Mouse (Mus musculus) heart, embryonic 13.5 days (tissue): Measurements from ENCODE around the gene Crlf1. TPM values are rescaled to one million over a fixed set of nuclear protein-coding genes. Genes with fewer than 3 reads are reported as not detected.

Source experiments
- ATAC-seq: fragments of 200-750 bp; cut with Nextera tagmentation; 2 replicates; pipeline ENCODE4 v1.8.0; 2017; ENCODE audit warnings: moderate TSS enrichment; ENCODE audit not compliant: insufficient number of reproducible peaks, low FRiP score, low TSS enrichment; ENCODE audit errors: extremely low read depth
- H3K27ac ChIP-seq: fragments of 300-500 bp; sonication (generic); replicated peaks from 2 replicates; pipeline ENCODE4 v1.5.1; 2015; ENCODE audit warnings: moderate library complexity, mild to moderate bottlenecking, inconsistent platforms
- H3K27me3 ChIP-seq: fragments of 300-500 bp; sonication (generic); replicated peaks from 2 replicates; pipeline ENCODE4 v1.6.1; 2015; ENCODE audit warnings: mild to moderate bottlenecking, inconsistent platforms
- H3K36me3 ChIP-seq: fragments of 300-500 bp; sonication (generic); 2 replicates; pipeline ENCODE4 v1.6.1; 2015; ENCODE audit warnings: mild to moderate bottlenecking, inconsistent platforms
- H3K4me1 ChIP-seq: fragments of 300-500 bp; sonication (generic); 2 replicates; pipeline ENCODE4 v1.6.1; 2015; ENCODE audit warnings: inconsistent platforms
- H3K4me2 ChIP-seq: fragments of 300-500 bp; sonication (generic); 2 replicates; pipeline ENCODE4 v1.6.1; 2015; ENCODE audit warnings: inconsistent platforms, mild to moderate bottlenecking, moderate library complexity
- H3K4me3 ChIP-seq: fragments of 300-500 bp; sonication (generic); 2 replicates; pipeline ENCODE4 v1.5.1; 2015; ENCODE audit warnings: moderate library complexity, mild to moderate bottlenecking, inconsistent platforms
- H3K9ac ChIP-seq: fragments of 300-500 bp; sonication (generic); 2 replicates; pipeline ENCODE4 v1.6.1; 2015; ENCODE audit warnings: inconsistent platforms, mild to moderate bottlenecking, moderate library complexity
- H3K9me3 ChIP-seq: fragments of 300-500 bp; sonication (generic); 2 replicates; pipeline ENCODE4 v1.6.1; 2016; ENCODE audit warnings: inconsistent platforms
- WGBS: fragments of 180-500 bp; shearing (Covaris S2); methylation state at CpG from one replicate; pipeline ENCODE4 v1.1.7; 2015; ENCODE audit warnings: mixed read lengths; 5-methylcytosine and 5-hydroxymethylcytosine counted together
- polyA plus RNA-seq: library from polyadenylated mRNA; unstranded; fragments of >200 nt; fragmentation: Nextera tagmentation; extraction: Ambion mirVana; gene quantifications from 2 replicates; pipeline ENCODE4 v1.2.1, GENCODE M21; 2015

The Crlf1 gene
- polyA plus RNA-seq, 1 experiment from 2014 or later: 5.5 TPM

GRCm38 (mm10) chr8:70539077-70539813 is 46.3 kb downstream of the Crlf1 start, which contains the start of gene Ell:
Ell (plus strand) TSS chr8:70539457.
- Histone ChIP-seq H3K9me3 (no peaks in the 10 kb centered on the region), H3K9ac (peak within 1 kb of the TSS; percentile 93), H3K4me2 (peak within 1 kb of the TSS; percentile 87), H3K27me3 (no peaks in the 10 kb centered on the region), H3K4me3 (peak within 1 kb of the TSS; percentile 74), H3K4me1 (peaks cover 50% of the 10 kb centered on the region), H3K27ac (peak within 1 kb of the TSS; percentile 95), H3K36me3 (peaks cover 34% of the 10 kb centered on the region)
- ATAC-seq: peak; percentile 87
- WGBS: under 1% methylated on average over 58 of the region's 58 CpGs

GRCm38 (mm10) chr8:70540013-70540506 is 47.1 kb downstream of the Crlf1 start:
- Histone ChIP-seq H3K4me1 (peaks cover 48% of the 10 kb centered on the region), H3K27ac (peak overlapping the region; percentile 95), H3K9ac (peak overlapping the region; percentile 93), H3K27me3 (no peaks in the 10 kb centered on the region), H3K4me2 (peak overlapping the region; percentile 87), H3K4me3 (peak overlapping the region; percentile 74), H3K36me3 (peaks cover 26% of the 10 kb centered on the region), H3K9me3 (no peaks in the 10 kb centered on the region)
- 8% methylated on average over 4 of the region's 4 CpGs for WGBS
- ATAC-seq: no peak

DNA sequence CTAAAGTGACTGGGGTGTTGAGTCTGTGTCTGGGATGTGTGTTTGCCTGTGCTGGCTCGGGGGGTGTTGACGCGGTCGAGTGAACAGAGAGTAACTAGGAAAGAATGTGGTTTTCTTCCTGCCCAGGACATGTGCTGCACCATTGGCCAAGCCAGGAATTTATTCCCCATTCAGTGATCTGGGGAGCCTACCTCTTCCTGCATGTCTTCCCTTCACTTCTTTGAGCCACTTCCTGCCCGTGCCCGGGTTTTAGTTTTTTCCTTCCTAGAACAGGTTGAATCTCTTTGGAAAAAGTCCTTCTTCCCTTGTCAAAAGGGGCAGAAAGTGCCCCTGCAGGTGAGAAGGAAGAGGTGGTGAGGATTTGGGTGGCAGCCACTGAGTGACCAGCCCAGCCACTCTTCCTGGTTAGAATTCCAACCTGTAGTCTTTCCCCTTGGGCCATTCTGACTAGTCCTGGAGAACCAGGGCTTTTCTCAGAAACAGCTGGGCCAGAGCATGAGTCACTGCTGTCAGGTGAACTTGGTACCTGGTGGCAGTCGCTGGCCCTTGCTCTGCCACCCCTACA is 47.6 kb downstream of the Crlf1 start:
- H3K9me3 ChIP-seq: no peaks in the 10 kb centered on the region
- H3K4me1 ChIP-seq: peaks cover 46% of the 10 kb centered on the region
- H3K4me3 ChIP-seq: peak overlapping the region; percentile 74
- H3K27ac ChIP-seq: peak overlapping the region; percentile 95
- no peak for ATAC-seq
- peak overlapping the region; percentile 93 for H3K9ac ChIP-seq
- peak overlapping the region; percentile 87 for H3K4me2 ChIP-seq
- WGBS: 31% methylated on average over 7 of the region's 7 CpGs
- H3K27me3 ChIP-seq: no peaks in the 10 kb centered on the region
- H3K36me3 ChIP-seq: peaks cover 20% of the 10 kb centered on the region

GRCm38 (mm10) chr8:70541081-70541480 is 48.1 kb downstream of the Crlf1 start:
- peaks cover 15% of the 10 kb centered on the region for H3K36me3 ChIP-seq
- peak overlapping the region; percentile 95 for H3K27ac ChIP-seq
- H3K4me1 ChIP-seq: peaks cover 46% of the 10 kb centered on the region
- no peaks in the 10 kb centered on the region for H3K27me3 ChIP-seq
- whole genome bisulfite sequencing: 59% methylated on average over 5 of the region's 5 CpGs
- no peaks in the 10 kb centered on the region for H3K9me3 ChIP-seq
- no peak for ATAC-seq
- H3K4me2 ChIP-seq: peak overlapping the region; percentile 87
- peak overlapping the region; percentile 93 for H3K9ac ChIP-seq
- H3K4me3 ChIP-seq: peak overlapping the region; percentile 74

DNA sequence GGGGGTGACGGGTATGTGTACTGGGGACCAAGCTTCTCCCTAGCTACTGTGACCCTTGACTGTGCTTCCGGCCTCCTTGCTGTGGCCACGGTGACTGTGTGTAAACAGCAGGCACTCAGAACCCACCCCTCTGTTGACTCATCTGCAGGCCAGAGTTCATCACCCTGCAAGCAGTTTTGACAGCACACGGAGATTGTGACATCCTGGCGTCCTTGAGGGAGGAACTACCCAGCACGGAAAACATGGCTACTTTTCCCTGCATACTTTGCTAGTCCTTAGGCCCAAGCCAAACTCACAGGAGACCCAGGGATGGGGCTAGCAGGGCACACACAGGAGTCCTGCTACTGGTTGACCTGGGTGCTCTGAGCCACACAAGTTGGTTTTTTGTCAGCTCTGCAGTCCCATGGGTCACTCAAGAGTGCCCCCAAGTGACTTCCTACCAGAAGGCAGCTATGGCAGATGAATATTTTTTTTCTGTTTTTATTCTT is 51.3 kb downstream of the Crlf1 start:
- ATAC-seq: no peak
- Histone ChIP-seq H3K9ac (no peak overlapping the region), H3K4me2 (no peak overlapping the region), H3K4me3 (no peak overlapping the region), H3K9me3 (no peaks in the 10 kb centered on the region), H3K27me3 (no peaks in the 10 kb centered on the region), H3K4me1 (peaks cover 59% of the 10 kb centered on the region), H3K36me3 (0 out of 2 replicates have a peak, but pooled peaks cover 3% of the 10 kb centered on the region), H3K27ac (peak overlapping the region; percentile 53)
- 62% methylated on average over 6 of the region's 6 CpGs for WGBS

GRCm38 (mm10) chr8:70546412-70546811 is 53.5 kb downstream of the Crlf1 start:
- 0 out of 2 replicates have a peak, but pooled peaks cover 4% of the 10 kb centered on the region for H3K36me3 ChIP-seq
- H3K4me2 ChIP-seq: no peak overlapping the region
- H3K9me3 ChIP-seq: no peaks in the 10 kb centered on the region
- H3K27ac ChIP-seq: no peak overlapping the region
- H3K4me1 ChIP-seq: peaks cover 53% of the 10 kb centered on the region
- H3K9ac ChIP-seq: no peak overlapping the region
- no peak for ATAC-seq
- WGBS: 79% methylated on average over 4 of the region's 4 CpGs
- H3K4me3 ChIP-seq: no peak overlapping the region
- H3K27me3 ChIP-seq: no peaks in the 10 kb centered on the region

GRCm38 (mm10) chr8:70547762-70548161 is 54.8 kb downstream of the Crlf1 start:
- 81% methylated on average over 6 of the region's 6 CpGs for WGBS

DNA sequence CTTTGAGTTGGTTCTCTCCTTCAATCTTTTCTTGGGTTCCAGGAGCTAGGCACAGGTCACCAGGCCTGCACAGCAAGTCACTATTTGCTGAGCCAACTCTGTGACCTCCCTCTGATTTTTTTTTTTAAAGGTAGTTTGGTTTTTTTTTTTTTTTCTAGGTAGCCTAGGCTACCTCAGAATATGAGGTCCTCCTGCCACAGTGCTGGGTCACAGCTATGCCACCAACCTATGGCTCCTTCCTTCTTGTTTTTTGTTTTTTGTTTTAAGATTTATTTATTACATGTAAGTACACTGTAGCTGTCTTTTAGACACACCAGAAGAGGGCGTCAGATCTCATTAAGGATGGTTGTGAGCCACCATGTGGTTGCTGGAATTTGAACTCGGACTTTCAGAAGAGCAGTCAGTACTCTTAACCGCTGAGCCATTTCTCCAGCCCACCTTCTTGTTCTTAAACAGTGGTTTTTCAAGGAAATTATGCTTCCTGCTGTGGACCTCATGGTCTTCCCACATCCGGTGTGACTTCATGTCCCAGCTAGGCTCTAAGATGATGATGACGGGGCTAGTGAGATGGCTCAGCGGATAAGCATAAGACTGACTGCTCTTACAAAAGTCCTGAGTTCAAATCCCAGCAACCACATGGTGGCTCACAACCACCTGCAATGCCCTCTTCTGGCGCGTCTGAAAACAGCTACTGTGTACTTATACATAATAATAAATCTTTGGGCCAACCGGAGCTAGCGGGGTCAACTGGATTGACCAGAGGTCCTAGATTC is 56.6 kb downstream of the Crlf1 start:
- Histone ChIP-seq H3K36me3 (0 out of 2 replicates have a peak, but pooled peaks cover 4% of the 10 kb centered on the region), H3K4me3 (no peak overlapping the region), H3K9me3 (no peaks in the 10 kb centered on the region), H3K27me3 (no peaks in the 10 kb centered on the region), H3K9ac (no peak overlapping the region), H3K4me1 (peaks cover 63% of the 10 kb centered on the region), H3K27ac (no peak overlapping the region), H3K4me2 (no peak overlapping the region)
- ATAC-seq: no peak
- 89% methylated on average over 10 of the region's 10 CpGs for WGBS

More at GRCm38 (mm10) chr8:70547762-70548161, 54.8 kb downstream of the Crlf1 start:
- peak overlapping the region; percentile 33; the same call in 1 of the 2 replicates for H3K27ac ChIP-seq
- no peaks in the 10 kb centered on the region for H3K9me3 ChIP-seq
- H3K36me3 ChIP-seq: 0 out of 2 replicates have a peak, but pooled peaks cover 4% of the 10 kb centered on the region
- peaks cover 61% of the 10 kb centered on the region for H3K4me1 ChIP-seq
- no peak for ATAC-seq
- no peak overlapping the region for H3K4me2 ChIP-seq
- H3K9ac ChIP-seq: no peak overlapping the region
- no peaks in the 10 kb centered on the region for H3K27me3 ChIP-seq
- H3K4me3 ChIP-seq: no peak overlapping the region

DNA sequence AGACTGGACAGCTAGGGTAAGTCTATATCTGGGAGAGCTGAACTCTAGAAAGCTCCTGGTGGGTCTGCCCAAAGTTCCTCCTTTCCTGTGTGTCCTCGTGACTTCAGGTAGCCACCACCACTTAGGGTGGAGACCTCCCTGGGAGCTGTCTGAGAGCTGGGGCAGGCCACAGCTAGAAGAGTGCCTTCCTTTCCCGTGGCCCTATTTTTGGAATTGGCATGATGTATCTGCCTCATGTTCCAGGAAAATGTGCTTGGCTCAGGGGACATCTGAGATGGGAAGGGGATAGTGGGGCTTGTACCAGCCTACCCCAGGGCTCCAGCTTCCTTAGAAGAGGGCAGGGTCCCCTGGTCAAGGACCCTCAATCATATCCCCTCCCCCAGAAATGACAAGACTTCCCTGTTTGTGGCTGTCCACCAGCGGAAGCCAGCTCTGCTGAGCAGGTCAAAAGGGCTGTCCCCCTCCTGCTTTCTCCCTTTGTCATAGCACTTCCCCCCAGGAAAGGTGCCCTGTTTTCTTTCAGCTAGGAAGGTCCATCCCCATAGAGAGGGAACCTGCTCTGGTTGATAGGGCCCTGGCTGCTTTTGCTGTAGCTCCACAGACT is 58.7 kb downstream of the Crlf1 start:
- Histone ChIP-seq H3K4me2 (peak overlapping the region; percentile 19; the same call in 1 of the 2 replicates), H3K9me3 (no peaks in the 10 kb centered on the region), H3K27ac (peak overlapping the region; percentile 74), H3K36me3 (peaks cover 6% of the 10 kb centered on the region; the same call in 1 of the 2 replicates), H3K9ac (peak overlapping the region; percentile 56), H3K4me1 (peaks cover 58% of the 10 kb centered on the region), H3K4me3 (no peak overlapping the region), H3K27me3 (no peaks in the 10 kb centered on the region)
- 32% methylated on average over 3 of the region's 3 CpGs for WGBS
- ATAC-seq: no peak

DNA sequence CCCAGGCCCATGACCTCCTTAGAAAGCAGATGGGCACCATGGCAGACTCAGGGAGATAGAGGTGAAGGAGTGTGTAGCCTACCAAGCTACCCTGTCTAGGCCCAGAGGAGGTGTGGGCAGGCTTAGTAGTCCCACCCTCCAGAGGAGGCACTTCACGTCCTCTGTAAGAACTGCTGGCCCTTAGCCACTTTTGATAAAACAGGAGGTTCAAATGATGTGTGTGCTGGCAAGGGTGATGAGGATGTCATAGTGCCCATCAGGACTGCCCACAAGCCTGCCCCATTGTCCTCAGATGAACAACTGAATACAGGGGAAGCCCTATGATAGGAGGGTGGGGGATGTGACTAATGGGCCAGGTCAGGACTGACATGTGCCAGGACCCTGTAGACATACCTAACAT is 59.9 kb downstream of the Crlf1 start:
- WGBS: 9% methylated on average over 1 of the region's 1 CpGs
- Histone ChIP-seq H3K27ac (peak overlapping the region; percentile 74), H3K9me3 (no peaks in the 10 kb centered on the region), H3K4me3 (no peak overlapping the region), H3K36me3 (peaks cover 8% of the 10 kb centered on the region; the same call in 1 of the 2 replicates), H3K4me1 (peaks cover 61% of the 10 kb centered on the region), H3K9ac (no peak overlapping the region), H3K4me2 (no peak overlapping the region), H3K27me3 (no peaks in the 10 kb centered on the region)
- no peak for ATAC-seq
